Mouse (Mus musculus): ENCODE measurements around the gene Lrp8. TPM values are rescaled to one million over a fixed set of nuclear protein-coding genes. Genes with fewer than 3 reads are reported as not detected.
A peak's percentile ranks its signal among the peaks of the same experiment; 100 is the strongest.

The Lrp8 gene
- total and polyA plus RNA-seq, 2 experiments from 2014 or later: 38.3 to 90.2 TPM

DNA sequence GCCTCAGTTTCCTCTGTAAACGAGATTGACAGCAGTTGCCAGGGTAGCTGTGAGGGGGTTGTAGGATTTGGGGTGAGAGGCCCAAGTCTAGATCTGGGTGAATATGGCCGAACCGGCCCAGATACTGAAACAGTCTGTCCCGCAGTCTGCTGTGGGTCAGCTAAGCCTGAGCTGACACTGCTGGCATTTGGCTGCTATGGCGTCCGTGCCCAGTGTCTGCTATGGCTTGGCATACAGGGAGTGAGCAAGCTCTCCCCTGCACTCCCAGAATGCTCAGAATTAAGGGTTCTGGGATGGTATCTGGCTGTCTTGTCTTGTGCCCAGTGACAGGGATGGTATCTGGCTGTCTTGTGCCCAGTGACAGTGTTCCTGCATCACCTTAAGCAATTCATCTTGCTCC is 29.6 kb downstream of the Lrp8 start:
- 85% methylated on average over 6 of the region's 6 CpGs for WGBS
- no peaks in the 10 kb centered on the region for H3K9me3 ChIP-seq (ENCODE audit: low read length)
- no peak overlapping the region for H3K9ac ChIP-seq
- peak overlapping the region; percentile 64 for H3K27ac ChIP-seq (ENCODE audit: low read depth, low read length)
- H3K4me2 ChIP-seq (ENCODE audit: low read depth): no peak overlapping the region
- ATAC-seq (no peak), DNase-seq (no peak)
- no peak overlapping the region for H3K4me3 ChIP-seq (ENCODE audit: low read depth, low read length)
- no peaks in the 10 kb centered on the region for H3K27me3 ChIP-seq (ENCODE audit: insufficient read depth, low read length)
- peaks cover 86% of the 10 kb centered on the region for H3K4me1 ChIP-seq (ENCODE audit: insufficient read depth)
- 0 out of 2 replicates have a peak, but pooled peaks cover 2% of the 10 kb centered on the region for H3K36me3 ChIP-seq (ENCODE audit: insufficient read depth)
- TF ChIP-seq CTCF (IDR thresholded peaks at IDR 0.05; ENCODE audit: low read depth): no peak

DNA sequence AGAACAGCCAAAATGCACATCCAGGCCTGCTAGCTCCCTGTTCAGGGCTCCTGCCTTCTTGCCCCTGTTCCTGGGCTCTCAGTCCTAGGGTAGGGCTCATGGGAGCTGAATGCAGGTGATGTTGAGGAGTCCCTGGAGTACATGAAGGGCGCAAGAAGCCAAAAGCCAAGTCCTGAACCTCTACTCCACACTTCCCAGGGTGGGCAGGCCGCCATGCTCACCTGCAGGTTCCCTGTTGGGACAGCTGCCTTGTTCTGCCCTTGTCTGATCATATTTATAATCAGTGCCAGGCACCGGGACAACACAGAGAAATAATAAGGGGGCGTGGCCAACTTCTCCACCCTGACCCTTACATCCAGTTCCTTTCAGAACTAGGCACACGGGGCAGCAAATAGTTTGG is 31.5 kb downstream of the Lrp8 start:
- no peak for TF ChIP-seq CTCF (IDR thresholded peaks at IDR 0.05; ENCODE audit: low read depth)

DNA sequence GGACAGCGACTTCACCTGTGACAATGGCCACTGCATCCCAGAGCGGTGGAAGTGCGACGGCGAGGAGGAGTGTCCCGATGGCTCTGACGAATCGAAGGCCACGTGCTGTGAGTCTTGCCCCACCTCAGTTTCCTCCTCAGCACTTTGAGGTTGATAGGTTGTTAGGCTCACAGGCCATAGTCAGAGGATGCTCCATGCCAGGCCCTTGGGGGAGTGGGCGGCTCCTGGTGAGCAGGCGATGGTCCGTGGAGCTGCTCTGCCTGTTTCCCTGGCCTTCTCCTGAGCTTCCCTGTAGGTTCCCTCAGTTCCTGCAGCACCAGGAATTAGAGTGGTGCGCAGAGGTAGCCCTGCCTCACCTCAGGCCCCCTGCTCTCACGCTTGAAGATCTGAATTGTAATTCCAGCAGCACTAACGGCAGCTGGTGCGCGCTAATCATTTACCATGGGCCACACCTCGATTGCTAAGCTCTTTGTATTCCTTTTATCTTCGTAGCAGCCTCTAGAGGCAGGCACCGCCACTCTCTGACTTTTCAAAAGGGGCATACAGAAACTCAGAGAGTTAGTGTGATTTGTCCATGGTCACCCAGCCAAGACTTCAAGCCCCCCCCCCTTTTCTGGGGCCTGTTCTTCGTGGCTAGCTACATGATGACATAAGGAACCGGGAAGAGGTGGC is 32.7 kb downstream of the Lrp8 start:
- Histone ChIP-seq H3K9me3 (ENCODE audit: low read length) (no peaks in the 10 kb centered on the region), H3K9ac (peak overlapping the region; percentile 49), H3K27ac (ENCODE audit: low read depth, low read length) (peak overlapping the region; percentile 86), H3K4me1 (ENCODE audit: insufficient read depth) (peaks cover 68% of the 10 kb centered on the region), H3K27me3 (ENCODE audit: insufficient read depth, low read length) (no peaks in the 10 kb centered on the region), H3K4me2 (ENCODE audit: low read depth) (no peak overlapping the region), H3K36me3 (ENCODE audit: insufficient read depth) (peaks cover 11% of the 10 kb centered on the region), H3K4me3 (ENCODE audit: low read depth, low read length) (no peak overlapping the region)
- peak; percentile 68 for ATAC-seq
- DNase-seq: peak; percentile 77
- peak; percentile 41; the same call in 1 of the 2 replicates for TF ChIP-seq CTCF (IDR thresholded peaks at IDR 0.05; ENCODE audit: low read depth)
- 36% methylated on average over 22 of the region's 22 CpGs for WGBS

More for the DNA sequence above, 31.5 kb downstream of the Lrp8 start:
- ATAC-seq: no peak
- Histone ChIP-seq H3K9ac (no peak overlapping the region), H3K27ac (ENCODE audit: low read depth, low read length) (no peak overlapping the region), H3K9me3 (ENCODE audit: low read length) (no peaks in the 10 kb centered on the region), H3K4me3 (ENCODE audit: low read depth, low read length) (no peak overlapping the region), H3K36me3 (ENCODE audit: insufficient read depth) (peaks cover 11% of the 10 kb centered on the region), H3K27me3 (ENCODE audit: insufficient read depth, low read length) (no peaks in the 10 kb centered on the region), H3K4me1 (ENCODE audit: insufficient read depth) (peaks cover 80% of the 10 kb centered on the region), H3K4me2 (ENCODE audit: low read depth) (no peak overlapping the region)
- DNase-seq: no peak
- WGBS: 63% methylated on average over 5 of the region's 5 CpGs

DNA sequence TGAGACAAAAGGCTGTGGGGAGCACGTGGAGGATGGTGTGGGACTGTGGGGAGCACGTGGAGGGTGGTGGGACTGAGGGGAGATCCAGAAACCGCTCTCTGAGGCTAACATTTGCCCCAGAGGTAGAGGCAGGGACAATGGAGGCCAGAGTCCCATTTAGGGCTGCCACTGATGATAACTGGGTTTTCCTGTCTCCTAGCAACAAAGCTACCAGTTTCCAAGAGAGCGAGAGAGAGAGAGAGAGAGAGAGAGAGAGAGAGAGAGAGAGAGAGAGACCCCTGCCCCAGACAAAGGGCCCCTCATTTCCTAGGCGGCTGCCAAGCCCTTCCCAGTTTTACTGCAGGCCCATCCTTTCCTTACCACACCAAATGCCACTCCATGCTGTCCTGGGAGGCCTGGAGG is 33.4 kb downstream of the Lrp8 start:
- peak; percentile 40 for ATAC-seq
- WGBS: 8% methylated on average over 5 of the region's 5 CpGs
- peak; percentile 64 for DNase-seq
- no peaks in the 10 kb centered on the region for H3K9me3 ChIP-seq (ENCODE audit: low read length)
- H3K36me3 ChIP-seq (ENCODE audit: insufficient read depth): peaks cover 11% of the 10 kb centered on the region
- peak overlapping the region; percentile 86 for H3K27ac ChIP-seq (ENCODE audit: low read depth, low read length)
- H3K4me2 ChIP-seq (ENCODE audit: low read depth): no peak overlapping the region
- peaks cover 60% of the 10 kb centered on the region for H3K4me1 ChIP-seq (ENCODE audit: insufficient read depth)
- no peak overlapping the region for H3K4me3 ChIP-seq (ENCODE audit: low read depth, low read length)
- no peak for TF ChIP-seq CTCF (IDR thresholded peaks at IDR 0.05; ENCODE audit: low read depth)
- H3K9ac ChIP-seq: peak overlapping the region; percentile 49
- no peaks in the 10 kb centered on the region for H3K27me3 ChIP-seq (ENCODE audit: insufficient read depth, low read length)

DNA sequence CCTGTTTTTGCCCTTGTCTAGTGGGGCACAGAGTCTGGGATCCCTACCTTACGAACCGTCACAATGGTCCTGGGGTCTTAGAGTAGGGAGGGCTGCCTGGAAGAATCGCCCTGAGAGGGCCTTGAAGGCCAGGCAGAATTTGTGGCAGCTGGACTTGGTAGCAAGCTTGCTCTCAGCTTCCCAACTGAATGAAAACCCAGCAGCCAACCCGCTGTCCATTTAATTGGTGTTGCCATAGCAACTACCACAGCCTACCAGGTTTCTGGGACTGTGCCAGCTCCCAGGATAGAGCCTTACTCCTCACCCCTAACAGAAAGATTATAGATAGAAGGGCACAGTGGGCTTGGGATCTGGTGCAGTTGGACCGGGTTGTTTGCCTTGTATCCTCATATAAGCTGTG is 34.7 kb downstream of the Lrp8 start:
- 9% methylated on average over 5 of the region's 5 CpGs for WGBS
- H3K4me3 ChIP-seq (ENCODE audit: low read depth, low read length): no peak overlapping the region
- TF ChIP-seq CTCF (IDR thresholded peaks at IDR 0.05; ENCODE audit: low read depth): no peak
- H3K4me2 ChIP-seq (ENCODE audit: low read depth): no peak overlapping the region
- H3K9ac ChIP-seq: 0 out of 2 replicates have a peak overlapping the region, but pooled peaks have one; percentile 28
- H3K9me3 ChIP-seq (ENCODE audit: low read length): no peaks in the 10 kb centered on the region
- ATAC-seq: peak; percentile 12
- peaks cover 51% of the 10 kb centered on the region for H3K4me1 ChIP-seq (ENCODE audit: insufficient read depth)
- peak overlapping the region; percentile 86 for H3K27ac ChIP-seq (ENCODE audit: low read depth, low read length)
- H3K27me3 ChIP-seq (ENCODE audit: insufficient read depth, low read length): no peaks in the 10 kb centered on the region
- peaks cover 11% of the 10 kb centered on the region for H3K36me3 ChIP-seq (ENCODE audit: insufficient read depth)
- DNase-seq: peak; percentile 90

DNA sequence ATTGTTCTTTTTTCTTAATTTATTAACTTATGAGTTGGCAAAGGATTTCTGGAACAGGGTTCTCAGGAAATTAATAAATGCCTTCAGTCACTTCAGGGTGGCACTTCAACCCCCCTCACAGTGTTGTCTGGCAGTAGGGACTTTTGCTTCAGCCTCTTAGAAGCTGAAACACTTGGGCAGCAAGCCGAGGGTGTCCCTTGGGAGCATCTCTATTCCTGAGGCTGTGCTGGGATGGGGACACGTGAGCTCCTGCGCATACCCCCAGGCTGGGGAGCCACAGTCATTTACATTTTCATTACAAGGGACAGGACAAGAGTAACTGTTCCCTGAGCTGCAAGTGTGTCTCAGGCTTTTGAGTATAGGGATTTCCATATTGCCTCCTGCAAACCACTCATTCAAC is 35.8 kb downstream of the Lrp8 start:
- no peak for TF ChIP-seq CTCF (IDR thresholded peaks at IDR 0.05; ENCODE audit: low read depth)
- ATAC-seq (no peak), DNase-seq (no peak)
- Histone ChIP-seq H3K4me3 (ENCODE audit: low read depth, low read length) (no peak overlapping the region), H3K27me3 (ENCODE audit: insufficient read depth, low read length) (no peaks in the 10 kb centered on the region), H3K4me2 (ENCODE audit: low read depth) (no peak overlapping the region), H3K4me1 (ENCODE audit: insufficient read depth) (peaks cover 42% of the 10 kb centered on the region), H3K9me3 (ENCODE audit: low read length) (no peaks in the 10 kb centered on the region), H3K36me3 (ENCODE audit: insufficient read depth) (peaks cover 15% of the 10 kb centered on the region), H3K9ac (no peak overlapping the region), H3K27ac (ENCODE audit: low read depth, low read length) (no peak overlapping the region)
- WGBS: 74% methylated on average over 3 of the region's 3 CpGs

DNA sequence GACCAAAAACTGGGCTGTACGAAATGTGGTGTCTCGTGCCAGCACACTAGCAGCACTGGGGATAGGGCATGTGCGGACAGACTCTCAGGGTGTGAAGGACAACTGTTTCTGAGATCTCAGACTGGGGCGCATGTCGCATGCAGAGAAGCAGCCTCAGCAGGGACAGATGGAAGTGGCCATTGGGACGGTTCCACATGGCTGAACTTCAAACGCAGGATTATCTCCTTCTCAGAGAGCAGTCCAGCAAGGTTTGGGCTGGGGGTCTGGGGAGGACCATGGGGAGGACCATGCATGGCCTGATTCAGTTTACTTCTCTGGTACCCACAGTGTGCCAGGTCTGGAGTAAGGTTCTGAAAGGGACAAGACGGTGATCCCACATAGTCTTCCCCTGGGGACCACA is 41.6 kb downstream of the Lrp8 start:
- no peak for ATAC-seq
- Histone ChIP-seq H3K4me2 (ENCODE audit: low read depth) (no peak overlapping the region), H3K4me1 (ENCODE audit: insufficient read depth) (no peaks in the 10 kb centered on the region), H3K36me3 (ENCODE audit: insufficient read depth) (peaks cover 40% of the 10 kb centered on the region), H3K4me3 (ENCODE audit: low read depth, low read length) (no peak overlapping the region), H3K9me3 (ENCODE audit: low read length) (no peaks in the 10 kb centered on the region), H3K27me3 (ENCODE audit: insufficient read depth, low read length) (no peaks in the 10 kb centered on the region), H3K9ac (no peak overlapping the region), H3K27ac (ENCODE audit: low read depth, low read length) (no peak overlapping the region)
- WGBS: 39% methylated on average over 8 of the region's 8 CpGs
- no peak for TF ChIP-seq CTCF (IDR thresholded peaks at IDR 0.05; ENCODE audit: low read depth)
- DNase-seq: no peak
